ENCODE assay signal across 9 mouse cellular contexts in genomic region chr2:34773673-34774072, GRCm38 (mm10). TPM values are rescaled to one million over a fixed set of nuclear protein-coding genes. Genes with fewer than 3 reads are reported as not detected.
A peak's percentile ranks its signal among the peaks of the same experiment; 100 is the strongest.
DNase-seq lines count a peak whose midpoint lies in the region; ATAC-seq and TF ChIP-seq lines count a peak whose summit lies in the region.
"Had no signal": no experiment of that assay in that cellular context is flagged by ENCODE, and none has a peak within 500 bp of the region (broad histone marks: within the 10 kb centered on the region; RNA-seq: fewer than 3 reads in every experiment).

No protein-coding gene starts in this region.

- H3K4me1 ChIP-seq in kidney, postnatal 0 days (replicated peaks; ENCODE audit: insufficient read depth, low read length): peaks cover 22% of the 10 kb centered on the region
- peaks cover 45% of the 10 kb centered on the region for H3K4me1 ChIP-seq in embryonic facial prominence, embryonic 13.5 days
- peaks cover 38% of the 10 kb centered on the region for H3K4me1 ChIP-seq in limb, embryonic 10.5 days
- H3K4me1 ChIP-seq in neural tube, embryonic 13.5 days (replicated peaks): peaks cover 67% of the 10 kb centered on the region

- H3K9me3 ChIP-seq in kidney, postnatal 0 days (replicated peaks; ENCODE audit: low read length): no peaks in the 10 kb centered on the region
- H3K9me3 ChIP-seq in embryonic facial prominence, embryonic 13.5 days: no peaks in the 10 kb centered on the region
- no peaks in the 10 kb centered on the region for H3K9me3 ChIP-seq in limb, embryonic 10.5 days (replicated peaks)
- no peaks in the 10 kb centered on the region for H3K9me3 ChIP-seq in neural tube, embryonic 13.5 days

- H3K27me3 ChIP-seq in kidney, postnatal 0 days (ENCODE audit: insufficient read depth, low read length): no peaks in the 10 kb centered on the region
- H3K27me3 ChIP-seq in embryonic facial prominence, embryonic 13.5 days: no peaks in the 10 kb centered on the region
- no peaks in the 10 kb centered on the region for H3K27me3 ChIP-seq in limb, embryonic 10.5 days (ENCODE audit: low read depth, poor library complexity, severe bottlenecking)
- no peaks in the 10 kb centered on the region for H3K27me3 ChIP-seq in neural tube, embryonic 13.5 days

- no peak for ATAC-seq in kidney, postnatal 0 days (replicated peaks; ENCODE audit: low FRiP score, low read depth)
- ATAC-seq in embryonic facial prominence, embryonic 13.5 days (ENCODE audit: insufficient number of reproducible peaks, insufficient read depth, low FRiP score, low TSS enrichment, low read depth): no peak
- ATAC-seq in neural tube, embryonic 13.5 days (ENCODE audit: low read depth): no peak

- TF ChIP-seq CTCF in kidney, postnatal 0 days (IDR thresholded peaks at IDR 0.05; ENCODE audit: low read depth): no peak

- WGBS in kidney, postnatal 0 days: 83% methylated on average over 4 of the region's 4 CpGs
- 87% methylated on average over 4 of the region's 4 CpGs for WGBS in embryonic facial prominence, embryonic 13.5 days
- 90% methylated on average over 4 of the region's 4 CpGs for WGBS in limb, embryonic 10.5 days
- 89% methylated on average over 4 of the region's 4 CpGs for WGBS in neural tube, embryonic 13.5 days

- H3K9ac ChIP-seq in kidney, postnatal 0 days (ENCODE audit: low read depth, low read length): no peak overlapping the region
- peak overlapping the region; percentile 97 for H3K9ac ChIP-seq in embryonic facial prominence, embryonic 13.5 days
- peak overlapping the region; percentile 97 for H3K9ac ChIP-seq in neural tube, embryonic 13.5 days

- H3K4me2 ChIP-seq in kidney, postnatal 0 days (ENCODE audit: low read length): peak overlapping the region; percentile 59
- peak overlapping the region; percentile 71 for H3K4me2 ChIP-seq in embryonic facial prominence, embryonic 13.5 days
- peak overlapping the region; percentile 83 for H3K4me2 ChIP-seq in neural tube, embryonic 13.5 days

- H3K36me3 ChIP-seq in kidney, postnatal 0 days (ENCODE audit: insufficient read depth, low read length): peaks cover 38% of the 10 kb centered on the region
- H3K36me3 ChIP-seq in embryonic facial prominence, embryonic 13.5 days: peaks cover 58% of the 10 kb centered on the region
- H3K36me3 ChIP-seq in limb, embryonic 10.5 days: peaks cover 72% of the 10 kb centered on the region
- H3K36me3 ChIP-seq in neural tube, embryonic 13.5 days: peaks cover 56% of the 10 kb centered on the region

- H3K4me3 ChIP-seq in kidney, postnatal 0 days (replicated peaks; ENCODE audit: low read depth, low read length): peak overlapping the region; percentile 87; the same call in 1 of the 2 replicates
- H3K4me3 ChIP-seq in embryonic facial prominence, embryonic 13.5 days: peak overlapping the region; percentile 94
- peak overlapping the region; percentile 96 for H3K4me3 ChIP-seq in limb, embryonic 10.5 days
- peak overlapping the region; percentile 79 for H3K4me3 ChIP-seq in neural tube, embryonic 13.5 days

- H3K27ac ChIP-seq in kidney, postnatal 0 days: no peak overlapping the region
- no peak overlapping the region for H3K27ac ChIP-seq in embryonic facial prominence, embryonic 13.5 days
- no peak overlapping the region for H3K27ac ChIP-seq in limb, embryonic 10.5 days
- no peak overlapping the region for H3K27ac ChIP-seq in neural tube, embryonic 13.5 days (replicated peaks)

- DNase-seq in kidney, postnatal 0 days (ENCODE audit: low spot score): no peak
- DNase-seq in kidney, adult 9 months: no peak
- no peak for DNase-seq in limb, embryonic 10.5 days (ENCODE audit: low spot score)
- no peak for DNase-seq in layer of hippocampus, adult 18-20 months (ENCODE audit: low spot score in 2 of 2)
- no peak for DNase-seq in spleen, postnatal 10 days (ENCODE audit: low spot score in 2 of 2)
- no peak for DNase-seq in layer of hippocampus, adult 11-12 months (ENCODE audit: low spot score)

RNA-seq across cellular contexts. Expression of gene Hspa5, which starts 1.9 kb away (rescaled TPM):
- 688 and 780 TPM in 2 replicates for polyA plus RNA-seq in kidney, postnatal 0 days (2015; fragmentation: Nextera tagmentation; extraction: Ambion mirVana)
- 753 and 870 TPM in 2 replicates for polyA plus RNA-seq in embryonic facial prominence, embryonic 13.5 days (2015; fragmentation: Nextera tagmentation; extraction: Ambion mirVana)
- 841 and 852 TPM in 2 replicates for polyA plus RNA-seq in limb, embryonic 10.5 days (2016; fragmentation: Nextera tagmentation; extraction: Ambion mirVana)
- polyA plus RNA-seq in neural tube, embryonic 13.5 days (2015; fragmentation: Nextera tagmentation; extraction: Ambion mirVana): 505 and 686 TPM in 2 replicates
- total RNA-seq in layer of hippocampus, adult 18-20 months (2021): 100 to 1,000 TPM; 382 to 385 TPM

RNA-seq across cellular contexts. Expression of gene Gapvd1, which starts 18.6 kb away (rescaled TPM):
- polyA plus RNA-seq in kidney, postnatal 0 days (2015; fragmentation: Nextera tagmentation; extraction: Ambion mirVana): 56.6 and 58.7 TPM in 2 replicates
- polyA plus RNA-seq in embryonic facial prominence, embryonic 13.5 days (2015; fragmentation: Nextera tagmentation; extraction: Ambion mirVana): 92.3 and 97.1 TPM in 2 replicates
- polyA plus RNA-seq in limb, embryonic 10.5 days (2016; fragmentation: Nextera tagmentation; extraction: Ambion mirVana): 84.5 and 92.0 TPM in 2 replicates
- polyA plus RNA-seq in neural tube, embryonic 13.5 days (2015; fragmentation: Nextera tagmentation; extraction: Ambion mirVana): 119 and 120 TPM in 2 replicates
- total RNA-seq in layer of hippocampus, adult 18-20 months (2021): 100 to 1,000 TPM in 1 of 2 experiments, 10 to 100 TPM in 1; 99.5 to 103 TPM

RNA-seq across cellular contexts. Expression of gene Rabepk, which starts 26.0 kb away (rescaled TPM):
- 30.8 and 33.3 TPM in 2 replicates for polyA plus RNA-seq in kidney, postnatal 0 days (2015; fragmentation: Nextera tagmentation; extraction: Ambion mirVana)
- 32.2 and 35.8 TPM in 2 replicates for polyA plus RNA-seq in embryonic facial prominence, embryonic 13.5 days (2015; fragmentation: Nextera tagmentation; extraction: Ambion mirVana)
- polyA plus RNA-seq in limb, embryonic 10.5 days (2016; fragmentation: Nextera tagmentation; extraction: Ambion mirVana): 42.8 and 43.6 TPM in 2 replicates
- 25.7 and 27.1 TPM in 2 replicates for polyA plus RNA-seq in neural tube, embryonic 13.5 days (2015; fragmentation: Nextera tagmentation; extraction: Ambion mirVana)
- 10 to 100 TPM; 31.3 to 34.5 TPM for total RNA-seq in layer of hippocampus, adult 18-20 months (2021)

RNA-seq across cellular contexts. Expression of gene Fbxw2, which starts 52.4 kb away (rescaled TPM):
- polyA plus RNA-seq in kidney, postnatal 0 days (2015; fragmentation: Nextera tagmentation; extraction: Ambion mirVana): 61.0 and 65.8 TPM in 2 replicates
- 94.5 and 97.7 TPM in 2 replicates for polyA plus RNA-seq in embryonic facial prominence, embryonic 13.5 days (2015; fragmentation: Nextera tagmentation; extraction: Ambion mirVana)
- 69.7 and 81.2 TPM in 2 replicates for polyA plus RNA-seq in limb, embryonic 10.5 days (2016; fragmentation: Nextera tagmentation; extraction: Ambion mirVana)
- polyA plus RNA-seq in neural tube, embryonic 13.5 days (2015; fragmentation: Nextera tagmentation; extraction: Ambion mirVana): 76.6 and 80.1 TPM in 2 replicates
- 10 to 100 TPM; 76.8 to 80.0 TPM for total RNA-seq in layer of hippocampus, adult 18-20 months (2021)

RNA-seq across cellular contexts. Expression of gene Gm34653, which starts 59.1 kb away (rescaled TPM):
- polyA plus RNA-seq in kidney, postnatal 0 days (2015; fragmentation: Nextera tagmentation; extraction: Ambion mirVana): not detected in 2 replicates
- 0.15 TPM in 1 of 2 replicates, not detected in the other for polyA plus RNA-seq in embryonic facial prominence, embryonic 13.5 days (2015; fragmentation: Nextera tagmentation; extraction: Ambion mirVana)
- not detected in 2 replicates for polyA plus RNA-seq in limb, embryonic 10.5 days (2016; fragmentation: Nextera tagmentation; extraction: Ambion mirVana)
- polyA plus RNA-seq in neural tube, embryonic 13.5 days (2015; fragmentation: Nextera tagmentation; extraction: Ambion mirVana): not detected in 2 replicates
- not detected for total RNA-seq in layer of hippocampus, adult 18-20 months (2021)
- polyA plus RNA-seq: frontal cortex, adult 2 months had no signal
